Mouse (Mus musculus) intestine, embryonic 16.5 days (tissue): ENCODE results near the gene Gpr162. TPM values are rescaled to one million over a fixed set of nuclear protein-coding genes. Genes with fewer than 3 reads are reported as not detected.
A peak's percentile ranks its signal among the peaks of the same experiment; 100 is the strongest.
"Not testable (repeated sequence)": the region's sequence is repeated elsewhere in the genome, so short reads cannot be mapped to it uniquely, and the experiment has no call there.

ENCODE experiments used
- ATAC-seq: fragments of 200-750 bp; cut with Nextera tagmentation; 2 replicates; pipeline ENCODE4 v1.8.0; 2017; ENCODE audit warnings: moderate TSS enrichment, moderate library complexity
- H3K27ac ChIP-seq: fragments of 300-500 bp; sonication (generic); 2 replicates; pipeline ENCODE4 v1.5.1; 2014; ENCODE audit warnings: mild to moderate bottlenecking, low read length
- H3K27me3 ChIP-seq: fragments of 300-500 bp; sonication (generic); replicated peaks from 2 replicates; pipeline ENCODE4 v1.6.1; 2014; ENCODE audit warnings: low read length, control low read depth, mixed read lengths; ENCODE audit not compliant: control insufficient read depth, insufficient read depth
- H3K36me3 ChIP-seq: fragments of 300-500 bp; sonication (generic); 2 replicates; pipeline ENCODE4 v1.6.1; 2014; ENCODE audit warnings: low read length, control low read depth; ENCODE audit not compliant: control insufficient read depth, insufficient read depth
- H3K4me1 ChIP-seq: fragments of 300-500 bp; sonication (generic); 2 replicates; pipeline ENCODE4 v1.6.1; 2014; ENCODE audit warnings: low read length, control low read depth, mixed read lengths; ENCODE audit not compliant: control insufficient read depth, insufficient read depth
- H3K4me2 ChIP-seq: fragments of 300-500 bp; sonication (generic); 2 replicates; pipeline ENCODE4 v1.6.1; 2014; ENCODE audit warnings: low read depth, low read length, control low read depth
- H3K4me3 ChIP-seq: fragments of 300-500 bp; sonication (generic); 2 replicates; pipeline ENCODE4 v1.5.1; 2014; ENCODE audit warnings: mild to moderate bottlenecking, low read length
- H3K9ac ChIP-seq: fragments of 300-500 bp; sonication (generic); 2 replicates; pipeline ENCODE4 v1.6.1; 2014; ENCODE audit warnings: low read depth, low read length
- H3K9me3 ChIP-seq: fragments of 300-500 bp; sonication (generic); 2 replicates; pipeline ENCODE4 v1.6.1; 2016; ENCODE audit warnings: low read length, control low read depth; ENCODE audit not compliant: control insufficient read depth
- WGBS: fragments of 180-500 bp; shearing (Covaris S2); extraction: QIAGEN DNeasy Blood & Tissue Kit; methylation state at CpG from one replicate; pipeline ENCODE4 v1.1.7; 2014; 5-methylcytosine and 5-hydroxymethylcytosine counted together
- polyA plus RNA-seq: library from polyadenylated mRNA; unstranded; fragments of >200 nt; fragmentation: Nextera tagmentation; extraction: Ambion mirVana; gene quantifications from 2 replicates; pipeline ENCODE4 v1.2.1, GENCODE M21; 2015

Gene Gpr162
- polyA plus RNA-seq, 1 experiment from 2014 or later: 0.77 TPM

- Histone ChIP-seq H3K4me1 (peaks cover 47% of the 10 kb centered on the region), H3K4me2 (0 out of 2 replicates have a peak overlapping the region, but pooled peaks have one; percentile 74)
- H3K27ac ChIP-seq, ATAC-seq, H3K36me3 ChIP-seq, H3K9ac ChIP-seq, H3K4me3 ChIP-seq, H3K27me3 ChIP-seq, H3K9me3 ChIP-seq: not testable (repeated sequence)
- 79% methylated on average over 11 of the region's 11 CpGs for WGBS
These were observed 53.0 kb downstream of the Gpr162 start for GRCm38 (mm10) chr6:124810566-124811402.

- H3K9me3 ChIP-seq: no peaks in the 10 kb centered on the region
- H3K4me2 ChIP-seq: peak overlapping the region; percentile 74
- H3K27me3 ChIP-seq: no peaks in the 10 kb centered on the region
- peaks cover 3% of the 10 kb centered on the region; the same call in 1 of the 2 replicates for H3K36me3 ChIP-seq
- no peak for ATAC-seq
- H3K27ac ChIP-seq: peak overlapping the region; percentile 96
- peaks cover 42% of the 10 kb centered on the region for H3K4me1 ChIP-seq
- peak overlapping the region; percentile 57 for H3K4me3 ChIP-seq
- 42% methylated on average over 14 of the region's 14 CpGs for WGBS
- peak overlapping the region; percentile 74 for H3K9ac ChIP-seq
These were observed 53.8 kb downstream of the Gpr162 start for GRCm38 (mm10) chr6:124809775-124810538.

GRCm38 (mm10) chr6:124809052-124809774, 54.6 kb downstream of the Gpr162 start:
- peak; percentile 31 for ATAC-seq
- Histone ChIP-seq H3K9me3 (no peaks in the 10 kb centered on the region), H3K4me3 (peak overlapping the region; percentile 57), H3K36me3 (peaks cover 3% of the 10 kb centered on the region; the same call in 1 of the 2 replicates), H3K27me3 (no peaks in the 10 kb centered on the region), H3K27ac (peak overlapping the region; percentile 96), H3K9ac (peak overlapping the region; percentile 74), H3K4me2 (peak overlapping the region; percentile 74), H3K4me1 (peaks cover 35% of the 10 kb centered on the region)
- under 1% methylated on average over 35 of the region's 35 CpGs for WGBS

Other genes with a start within 250 kb of the Gpr162 start
- 0.06 TPM in 1 of 2 replicates, not detected in the other for gene C1s2, start 227.9 kb downstream of the Gpr162 start, polyA plus RNA-seq
- 195 and 219 TPM in 2 replicates for gene Lpcat3, start 201.0 kb downstream of the Gpr162 start, polyA plus RNA-seq
- 202 and 222 TPM in 2 replicates for gene Emg1, start 151.8 kb downstream of the Gpr162 start, polyA plus RNA-seq
- 471 and 489 TPM in 2 replicates for gene Phb2, start 151.6 kb downstream of the Gpr162 start, polyA plus RNA-seq
- 20.4 and 22.5 TPM in 2 replicates for gene Ptpn6, start 125.3 kb downstream of the Gpr162 start, polyA plus RNA-seq
- gene Grcc10, start 122.6 kb downstream of the Gpr162 start, polyA plus RNA-seq: 309 and 334 TPM in 2 replicates
- gene Gm45234, start 108.0 kb downstream of the Gpr162 start, polyA plus RNA-seq: not detected in 2 replicates
- gene Atn1, start 107.5 kb downstream of the Gpr162 start, polyA plus RNA-seq: 8.3 and 8.8 TPM in 2 replicates
- 7.1 and 7.9 TPM in 2 replicates for gene Eno2, start 94.3 kb downstream of the Gpr162 start, polyA plus RNA-seq
- gene Lrrc23, start 84.3 kb downstream of the Gpr162 start, polyA plus RNA-seq: 0.18 and 0.26 TPM in 2 replicates
- gene Spsb2, start 55.3 kb downstream of the Gpr162 start, polyA plus RNA-seq: 25.7 and 31.7 TPM in 2 replicates
- 1,250 and 1,271 TPM in 2 replicates for gene Tpi1, start 49.7 kb downstream of the Gpr162 start, polyA plus RNA-seq
- 106 and 117 TPM in 2 replicates for gene Usp5, start 34.5 kb downstream of the Gpr162 start, polyA plus RNA-seq
- 153 and 183 TPM in 2 replicates for gene Cdca3, start 34.4 kb downstream of the Gpr162 start, polyA plus RNA-seq
- gene Gnb3, start 23.7 kb downstream of the Gpr162 start, polyA plus RNA-seq: 0.70 and 1.7 TPM in 2 replicates
- gene P3h3, start 6.2 kb downstream of the Gpr162 start, polyA plus RNA-seq: 5.6 and 7.2 TPM in 2 replicates
- 0.44 and 0.70 TPM in 2 replicates for gene Cd4, start 24.2 kb upstream of the Gpr162 start, polyA plus RNA-seq
- gene Lag3, start 47.7 kb upstream of the Gpr162 start, polyA plus RNA-seq: 1.9 TPM in 2 replicates
- 87.8 and 173 TPM in 2 replicates for gene Ptms, start 56.1 kb upstream of the Gpr162 start, polyA plus RNA-seq
- 296 and 299 TPM in 2 replicates for gene Mlf2, start 67.4 kb upstream of the Gpr162 start, polyA plus RNA-seq
- 170 and 176 TPM in 2 replicates for gene Cops7a, start 101.6 kb upstream of the Gpr162 start, polyA plus RNA-seq
- 1.9 and 2.0 TPM in 2 replicates for gene Pianp, start 132.7 kb upstream of the Gpr162 start, polyA plus RNA-seq
- gene Zfp384, start 145.2 kb upstream of the Gpr162 start, polyA plus RNA-seq: 8.9 and 10.3 TPM in 2 replicates
- 96.0 and 105 TPM in 2 replicates for gene Ing4, start 175.8 kb upstream of the Gpr162 start, polyA plus RNA-seq
- 9.8 and 10.6 TPM in 2 replicates for gene Acrbp, start 185.7 kb upstream of the Gpr162 start, polyA plus RNA-seq
- gene Lpar5, start 203.9 kb upstream of the Gpr162 start, polyA plus RNA-seq: 9.4 and 9.7 TPM in 2 replicates
- gene Chd4, start 232.0 kb upstream of the Gpr162 start, polyA plus RNA-seq: 41.3 and 44.8 TPM in 2 replicates